Mouse (Mus musculus) MEL (cell line): ENCODE data around the gene Htr6. TPM values are rescaled to one million over a fixed set of nuclear protein-coding genes. Genes with fewer than 3 reads are reported as not detected.

ENCODE experiments used
- DNase-seq: peaks from one replicate; pipeline ENCODE4 v3.0.0; 2011; ENCODE audit warnings: low read depth, low spot score
- H3K27ac ChIP-seq: 2 replicates; pipeline ENCODE4 v1.5.1; 2012; ENCODE audit warnings: low read depth, mild to moderate bottlenecking, control low read depth, low read length, moderate library complexity; ENCODE audit not compliant: control insufficient read depth
- H3K27me3 ChIP-seq, 2 experiments: fragments of 150-350 bp in 1 of 2; sonication (generic) in 1 of 2; 2 replicates each; pipeline ENCODE4 v1.6.1; 2012; ENCODE audit warnings: low read length in 2 of 2, mild to moderate bottlenecking in 2 of 2, improper control_type of control experiment in 1 of 2, moderate library complexity in 1 of 2; ENCODE audit not compliant: insufficient read depth in 2 of 2, control insufficient read depth in 1 of 2
- H3K36me3 ChIP-seq, 2 experiments: 2 replicates each; pipeline ENCODE4 v1.6.1; 2012 to 2014; ENCODE audit warnings: low read length in 2 of 2, improper control_type of control experiment in 1 of 2, inconsistent platforms in 1 of 2, mild to moderate bottlenecking in 1 of 2; ENCODE audit not compliant: insufficient read depth in 2 of 2, control insufficient read depth in 1 of 2
- H3K4me1 ChIP-seq, 2 experiments: fragments of 150-350 bp in 1 of 2; sonication (generic) in 1 of 2; 2 replicates each; pipeline ENCODE4 v1.6.1; 2012; ENCODE audit warnings: low read length in 2 of 2, improper control_type of control experiment in 1 of 2, mild to moderate bottlenecking in 1 of 2; ENCODE audit not compliant: insufficient read depth in 2 of 2, control insufficient read depth in 1 of 2
- H3K4me3 ChIP-seq, 2 experiments: fragments of 150-350 bp in 1 of 2; sonication (generic) in 1 of 2; 2 replicates each; pipeline ENCODE4 v1.5.1; 2012; ENCODE audit warnings: low read depth in 2 of 2, low read length in 2 of 2, mild to moderate bottlenecking in 2 of 2, moderate library complexity in 2 of 2, control low read depth in 1 of 2, improper control_type of control experiment in 1 of 2; ENCODE audit not compliant: control insufficient read depth in 1 of 2, insufficient read depth in 1 of 2
- H3K79me2 ChIP-seq: 2 replicates; pipeline ENCODE4 v1.6.1; 2012; ENCODE audit warnings: mild to moderate bottlenecking, low read length, moderate library complexity; ENCODE audit not compliant: control insufficient read depth, poor library complexity, insufficient read depth
- H3K9ac ChIP-seq: 2 replicates; pipeline ENCODE4 v1.6.1; 2012; ENCODE audit warnings: low read depth, mild to moderate bottlenecking, control low read depth, low read length, moderate library complexity; ENCODE audit not compliant: control insufficient read depth, poor library complexity, severe bottlenecking
- H3K9me3 ChIP-seq: fragments of 150-350 bp; sonication (generic); replicated peaks from 2 replicates; pipeline ENCODE4 v1.6.1; 2012; ENCODE audit warnings: mild to moderate bottlenecking, low read length, improper control_type of control experiment, moderate library complexity; ENCODE audit not compliant: insufficient read depth
- BHLHE40 ChIP-seq: IDR thresholded peaks from 2 replicates; pipeline ENCODE4 v1.6.1; 2012; ENCODE audit warnings: low read depth, mild to moderate bottlenecking, inconsistent platforms, low read length, improper control_type of control experiment, borderline replicate concordance
- CHD2 ChIP-seq: IDR thresholded peaks from 2 replicates; pipeline ENCODE4 v1.6.1; 2011; ENCODE audit warnings: low read length, improper control_type of control experiment
- E2F4 ChIP-seq: IDR thresholded peaks from 2 replicates; pipeline ENCODE4 v1.6.1; 2011; ENCODE audit warnings: low read depth, low read length, improper control_type of control experiment, borderline replicate concordance
- EP300 ChIP-seq, 2 experiments: IDR thresholded peaks; 2 replicates each; pipeline ENCODE4 v1.6.1; 2011; ENCODE audit warnings: improper control_type of control experiment in 2 of 2, low read length in 2 of 2, low read depth in 1 of 2, mild to moderate bottlenecking in 1 of 2
- ETS1 ChIP-seq: IDR thresholded peaks from 2 replicates; pipeline ENCODE4 v1.6.1; 2012; ENCODE audit warnings: low read depth, mild to moderate bottlenecking, inconsistent platforms, low read length, improper control_type of control experiment, moderate library complexity
- HCFC1 ChIP-seq: IDR thresholded peaks from 2 replicates; pipeline ENCODE4 v1.6.1; 2012; ENCODE audit warnings: low read depth, mild to moderate bottlenecking, inconsistent platforms, low read length, improper control_type of control experiment, moderate library complexity
- JUND ChIP-seq: IDR thresholded peaks from 2 replicates; pipeline ENCODE4 v1.6.1; 2011; ENCODE audit warnings: low read depth, mild to moderate bottlenecking, improper control_type of control experiment, low read length
- MAX ChIP-seq: IDR thresholded peaks from 2 replicates; pipeline ENCODE4 v1.6.1; 2011; ENCODE audit warnings: low read length, improper control_type of control experiment
- MEF2A ChIP-seq: IDR thresholded peaks from 2 replicates; pipeline ENCODE4 v1.6.1; 2014; ENCODE audit warnings: low read depth, mild to moderate bottlenecking, inconsistent platforms, low read length, improper control_type of control experiment; ENCODE audit not compliant: poor library complexity, insufficient replicate concordance, severe bottlenecking; ENCODE audit errors: extremely low read depth
- MXI1 ChIP-seq: IDR thresholded peaks from 2 replicates; pipeline ENCODE4 v1.6.1; 2011; ENCODE audit warnings: mild to moderate bottlenecking, low read depth, low read length, improper control_type of control experiment
- MYC ChIP-seq: IDR thresholded peaks from 2 replicates; pipeline ENCODE4 v1.6.1; 2011; ENCODE audit warnings: low read depth, mild to moderate bottlenecking, low read length, improper control_type of control experiment, moderate library complexity
- NELFE ChIP-seq: IDR thresholded peaks from 2 replicates; pipeline ENCODE4 v1.6.1; 2011; ENCODE audit warnings: low read depth, low read length, improper control_type of control experiment
- NRF1 ChIP-seq: IDR thresholded peaks from 2 replicates; pipeline ENCODE4 v1.6.1; 2014; ENCODE audit warnings: low read depth, mild to moderate bottlenecking, inconsistent platforms, low read length, improper control_type of control experiment, moderate library complexity; ENCODE audit not compliant: poor library complexity, insufficient read depth, severe bottlenecking
- POLR2A ChIP-seq, 2 experiments: IDR thresholded peaks; 2 replicates each; pipeline ENCODE4 v1.6.1; 2011 to 2012; ENCODE audit warnings: low read length in 2 of 2, mild to moderate bottlenecking in 2 of 2, control low read depth in 1 of 2, improper control_type of control experiment in 1 of 2, low read depth in 1 of 2, moderate library complexity in 1 of 2; ENCODE audit not compliant: control insufficient read depth in 1 of 2, insufficient read depth in 1 of 2, poor library complexity in 1 of 2
- POLR2AphosphoS2 ChIP-seq: IDR thresholded peaks from 2 replicates; pipeline ENCODE4 v1.6.1; 2011; ENCODE audit warnings: low read length, improper control_type of control experiment
- POLR2AphosphoS5 ChIP-seq: IDR thresholded peaks from 2 replicates; pipeline ENCODE4 v1.6.1; 2012; ENCODE audit warnings: low read depth, borderline replicate concordance, mild to moderate bottlenecking, inconsistent platforms, low read length, moderate library complexity, mixed read lengths
- SMC3 ChIP-seq: IDR thresholded peaks from 2 replicates; pipeline ENCODE4 v1.6.1; 2011; ENCODE audit warnings: low read depth, low read length, improper control_type of control experiment
- TAL1 ChIP-seq: IDR thresholded peaks from 2 replicates; pipeline ENCODE4 v1.6.1; 2012; ENCODE audit warnings: mild to moderate bottlenecking, inconsistent platforms, low read length, moderate library complexity, mixed read lengths
- UBTF ChIP-seq: IDR thresholded peaks from 2 replicates; pipeline ENCODE4 v1.6.1; 2012; ENCODE audit warnings: low read depth, mild to moderate bottlenecking, inconsistent platforms, low read length, improper control_type of control experiment, moderate library complexity, borderline replicate concordance; ENCODE audit not compliant: insufficient read depth
- USF2 ChIP-seq, 2 experiments: IDR thresholded peaks; 2 replicates each; pipeline ENCODE4 v1.6.1; 2011 to 2012; ENCODE audit warnings: improper control_type of control experiment in 2 of 2, low read length in 2 of 2, borderline replicate concordance in 1 of 2, inconsistent platforms in 1 of 2, low read depth in 1 of 2, mild to moderate bottlenecking in 1 of 2; ENCODE audit not compliant: insufficient read depth in 1 of 2
- ZC3H11A ChIP-seq: IDR thresholded peaks from 2 replicates; pipeline ENCODE4 v1.6.1; 2012; ENCODE audit warnings: low read depth, mild to moderate bottlenecking, inconsistent platforms, low read length, improper control_type of control experiment
- ZKSCAN1 ChIP-seq: IDR thresholded peaks from 2 replicates; pipeline ENCODE4 v1.6.1; 2012; ENCODE audit warnings: low read depth, mild to moderate bottlenecking, inconsistent platforms, low read length, improper control_type of control experiment, moderate library complexity
- ZNF384 ChIP-seq: IDR thresholded peaks from 2 replicates; pipeline ENCODE4 v1.6.1; 2012; ENCODE audit warnings: low read depth, mild to moderate bottlenecking, inconsistent platforms, low read length, improper control_type of control experiment
- polyA plus RNA-seq, 2 experiments: library from polyadenylated mRNA; stranded (reverse) in 1 of 2; unstranded in 1 of 2; fragments of >175 nt in 1 of 2; fragments of >200 nt in 1 of 2; gene quantifications; 2 replicates each; pipeline versions ENCODE4 v1.2.1 to v1.2.4; 2012; ENCODE audit warnings: low replicate concordance in 2 of 2, low read depth in 1 of 2; ENCODE audit not compliant: insufficient read length in 2 of 2, insufficient read depth in 1 of 2, missing spikeins in 1 of 2
- total RNA-seq: library from RNA; depleted of rRNA; stranded (reverse); fragments of 300-350 nt; gene quantifications from 2 replicates; pipeline ENCODE4 v1.2.3, GENCODE M21; 2012

Htr6 gene
- total and polyA plus RNA-seq, 3 experiments = 0.08 TPM; not detected in 2

DNA sequence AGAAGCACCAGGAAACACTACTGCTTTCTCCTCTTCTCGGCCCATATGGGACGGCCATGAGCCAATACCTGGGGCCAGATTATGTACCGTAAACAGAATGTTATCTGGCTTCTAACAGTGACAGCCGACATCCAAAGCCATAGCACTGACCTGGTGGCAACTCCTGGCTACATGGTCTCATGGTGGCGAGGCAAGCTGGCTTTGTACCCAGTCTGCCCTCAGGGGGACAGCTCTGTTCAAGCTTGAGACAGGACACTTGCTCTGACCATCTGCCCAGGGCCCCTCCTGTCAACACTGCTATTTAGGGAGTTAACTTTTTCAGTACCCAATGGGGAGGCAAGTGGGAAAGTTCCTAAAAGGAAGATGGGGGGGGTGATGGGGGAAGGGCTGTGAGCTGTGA, 18.1 kb downstream of the Htr6 start:
- Histone ChIP-seq H3K9ac (no peak overlapping the region), H3K79me2 (no peaks in the 10 kb centered on the region), H3K4me3 (no peak overlapping the region), H3K36me3 (no peaks in the 10 kb centered on the region), H3K27ac (no peak overlapping the region), H3K9me3 (no peaks in the 10 kb centered on the region), H3K27me3 (no peaks in the 10 kb centered on the region), H3K4me1 (no peaks in the 10 kb centered on the region)
- TF ChIP-seq ZNF384 (no peak), POLR2AphosphoS2 (no peak), ZC3H11A (no peak), USF2 (IDR thresholded peaks at IDR 0.05; ENCODE audit: borderline replicate concordance in 1 of 2, insufficient read depth in 1 of 2, low read depth in 1 of 2, low read length in 2 of 2) (no peak), JUND (no peak), POLR2AphosphoS5 (no peak), MEF2A (no peak), POLR2A (IDR thresholded peaks at IDR 0.05; ENCODE audit: control insufficient read depth in 1 of 2, insufficient read depth in 1 of 2, low read depth in 1 of 2, low read length in 2 of 2, poor library complexity in 1 of 2) (no peak), HCFC1 (no peak), EP300 (IDR thresholded peaks at IDR 0.05; ENCODE audit: low read depth in 1 of 2, low read length in 2 of 2) (no peak), BHLHE40 (no peak), SMC3 (no peak)
- no peak for DNase-seq

GRCm38 (mm10) chr4:139055744-139056143, 19.6 kb downstream of the Htr6 start:
- H3K9ac ChIP-seq = no peak overlapping the region
- no peaks in the 10 kb centered on the region for H3K79me2 ChIP-seq
- H3K9me3 ChIP-seq = no peaks in the 10 kb centered on the region
- no peaks in the 10 kb centered on the region for H3K27me3 ChIP-seq
- no peak overlapping the region for H3K27ac ChIP-seq
- no peaks in the 10 kb centered on the region for H3K36me3 ChIP-seq
- DNase-seq = no peak
- no peaks in the 10 kb centered on the region for H3K4me1 ChIP-seq
- TF ChIP-seq ZKSCAN1 (no peak), MYC (no peak), ZC3H11A (no peak), JUND (no peak), SMC3 (no peak), MAX (no peak), POLR2AphosphoS5 (no peak), CHD2 (no peak), NRF1 (no peak), ETS1 (no peak), E2F4 (no peak), TAL1 (no peak), UBTF (no peak), NELFE (no peak), MXI1 (no peak), USF2 (IDR thresholded peaks at IDR 0.05; ENCODE audit: borderline replicate concordance in 1 of 2, insufficient read depth in 1 of 2, low read depth in 1 of 2, low read length in 2 of 2) (no peak)
- H3K4me3 ChIP-seq = no peak overlapping the region
